Mouse (Mus musculus) adrenal gland, postnatal 4 days (tissue): ENCODE measurements around the gene Taar7e. TPM values are rescaled to one million over a fixed set of nuclear protein-coding genes. Genes with fewer than 3 reads are reported as not detected.

Source experiments
- total RNA-seq, 2 experiments: library from RNA; stranded (reverse); gene quantifications; 2 replicates each; pipeline ENCODE4 v1.2.3; 2021

The Taar7e gene
- total RNA-seq, 2 experiments from 2014 or later: not detected

Other genes with a start within 250 kb of the Taar7e start
- 10 to 100 TPM; 58.7 to 62.1 TPM for gene Slc18b1, start 240.6 kb upstream of the Taar7e start, total RNA-seq
- 10 to 100 TPM; 17.1 to 24.1 TPM for gene Vnn3, start 186.2 kb upstream of the Taar7e start, total RNA-seq
- 10 to 100 TPM; 50.0 to 52.2 TPM for gene Vnn1, start 142.9 kb upstream of the Taar7e start, total RNA-seq
- not detected for gene Taar1, start 117.3 kb upstream of the Taar7e start, total RNA-seq
- gene Taar2, start 99.0 kb upstream of the Taar7e start, total RNA-seq: not detected
- gene Taar3, start 88.1 kb upstream of the Taar7e start, total RNA-seq: not detected
- not detected for gene Taar4, start 77.1 kb upstream of the Taar7e start, total RNA-seq
- gene Taar5, start 66.9 kb upstream of the Taar7e start, total RNA-seq: not detected
- not detected for gene Taar6, start 52.0 kb upstream of the Taar7e start, total RNA-seq
- not detected for gene Taar7a, start 44.1 kb upstream of the Taar7e start, total RNA-seq
- gene Taar7b, start 37.7 kb upstream of the Taar7e start, total RNA-seq: not detected
- not detected for gene Taar7d, start 10.4 kb upstream of the Taar7e start, total RNA-seq
- not detected for gene Taar7f, start 11.9 kb downstream of the Taar7e start, total RNA-seq
- under 1 TPM in 1 of 2 experiments, not detected in 1; 0.51 TPM for gene Taar8a, start 38.9 kb downstream of the Taar7e start, total RNA-seq
- not detected for gene Taar8b, start 54.7 kb downstream of the Taar7e start, total RNA-seq
- not detected for gene Taar8c, start 64.3 kb downstream of the Taar7e start, total RNA-seq
- not detected for gene Taar9, start 71.9 kb downstream of the Taar7e start, total RNA-seq
- 100 to 1,000 TPM in 1 of 2 experiments, 10 to 100 TPM in 1; 98.9 to 110 TPM for gene Stx7, start 111.7 kb downstream of the Taar7e start, total RNA-seq
- 1 to 10 TPM; 2.5 TPM for gene Moxd1, start 185.9 kb downstream of the Taar7e start, total RNA-seq